Mouse (Mus musculus): ENCODE data around the gene Adcy6. TPM values are rescaled to one million over a fixed set of nuclear protein-coding genes. Genes with fewer than 3 reads are reported as not detected.

Gene Adcy6
- polyA plus RNA-seq, 1 experiment from 2014 or later, result 6.2 TPM

GRCm38 (mm10) chr15:98636517-98636916, 26.6 kb upstream of the Adcy6 start:
- WGBS (ENCODE audit: insufficient replicate concordance), result 36% methylated on average over 5 of the region's 5 CpGs
- Histone ChIP-seq H3K27me3 (peaks cover 99% of the 10 kb centered on the region), H3K4me1 (replicated peaks) (peaks cover 31% of the 10 kb centered on the region), H3K36me3 (no peaks in the 10 kb centered on the region), H3K4me2 (no peak overlapping the region), H3K9me3 (replicated peaks) (no peaks in the 10 kb centered on the region), H3K4me3 (replicated peaks) (no peak overlapping the region), H3K9ac (no peak overlapping the region), H3K27ac (no peak overlapping the region)
- DNase-seq (no peak), ATAC-seq (ENCODE audit: low read depth) (no peak)

DNA sequence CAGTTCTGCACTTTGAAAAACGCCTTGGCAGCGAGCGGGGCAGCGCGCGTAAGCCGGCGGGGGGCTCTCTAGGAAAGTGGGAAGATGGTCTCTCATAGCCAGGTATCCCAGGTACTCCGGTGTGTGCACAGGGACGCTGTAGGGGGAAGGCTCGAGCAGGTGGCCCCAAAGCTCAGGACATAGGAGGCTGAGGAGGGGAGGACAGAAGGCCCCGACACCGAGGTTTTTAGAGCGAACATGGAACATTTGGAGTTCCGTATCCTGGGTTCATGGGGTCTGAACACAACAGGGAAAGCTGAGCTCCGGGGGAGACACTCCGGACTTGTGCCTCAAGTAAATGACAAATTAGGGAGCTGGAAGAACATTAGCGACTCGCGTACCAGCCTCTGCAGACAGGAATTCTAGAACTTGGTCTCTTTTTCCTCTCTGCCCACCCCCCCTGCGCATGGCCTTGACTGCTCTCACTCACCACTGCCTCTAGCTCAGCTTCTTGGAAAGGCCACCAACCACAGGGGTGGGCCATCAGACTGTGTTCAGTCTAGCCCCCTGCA, 25.5 kb upstream of the Adcy6 start:
- Histone ChIP-seq H3K4me2 (peak overlapping the region; percentile 85), H3K27me3 (peaks cover 99% of the 10 kb centered on the region), H3K4me1 (replicated peaks) (peaks cover 33% of the 10 kb centered on the region), H3K27ac (no peak overlapping the region), H3K9ac (peak overlapping the region; percentile 55), H3K9me3 (replicated peaks) (no peaks in the 10 kb centered on the region), H3K4me3 (replicated peaks) (peak overlapping the region; percentile 65), H3K36me3 (no peaks in the 10 kb centered on the region)
- no peak for ATAC-seq (ENCODE audit: low read depth)
- 3% methylated on average over 21 of the region's 21 CpGs for WGBS (ENCODE audit: insufficient replicate concordance)
- no peak for DNase-seq

- peak; percentile 37 for DNase-seq
- ATAC-seq (ENCODE audit: low read depth), result peak; percentile 37; the same call in 1 of the 2 replicates
- Histone ChIP-seq H3K36me3 (no peaks in the 10 kb centered on the region), H3K4me3 (replicated peaks) (peak overlapping the region; percentile 65), H3K4me1 (replicated peaks) (peaks cover 37% of the 10 kb centered on the region), H3K9me3 (replicated peaks) (no peaks in the 10 kb centered on the region), H3K27ac (no peak overlapping the region), H3K9ac (peak overlapping the region; percentile 55), H3K4me2 (peak overlapping the region; percentile 85), H3K27me3 (peaks cover 99% of the 10 kb centered on the region)
- under 1% methylated on average over 56 of the region's 65 CpGs for WGBS (ENCODE audit: insufficient replicate concordance)
Measured at GRCm38 (mm10) chr15:98634541-98635081, 24.7 kb upstream of the Adcy6 start.

DNA sequence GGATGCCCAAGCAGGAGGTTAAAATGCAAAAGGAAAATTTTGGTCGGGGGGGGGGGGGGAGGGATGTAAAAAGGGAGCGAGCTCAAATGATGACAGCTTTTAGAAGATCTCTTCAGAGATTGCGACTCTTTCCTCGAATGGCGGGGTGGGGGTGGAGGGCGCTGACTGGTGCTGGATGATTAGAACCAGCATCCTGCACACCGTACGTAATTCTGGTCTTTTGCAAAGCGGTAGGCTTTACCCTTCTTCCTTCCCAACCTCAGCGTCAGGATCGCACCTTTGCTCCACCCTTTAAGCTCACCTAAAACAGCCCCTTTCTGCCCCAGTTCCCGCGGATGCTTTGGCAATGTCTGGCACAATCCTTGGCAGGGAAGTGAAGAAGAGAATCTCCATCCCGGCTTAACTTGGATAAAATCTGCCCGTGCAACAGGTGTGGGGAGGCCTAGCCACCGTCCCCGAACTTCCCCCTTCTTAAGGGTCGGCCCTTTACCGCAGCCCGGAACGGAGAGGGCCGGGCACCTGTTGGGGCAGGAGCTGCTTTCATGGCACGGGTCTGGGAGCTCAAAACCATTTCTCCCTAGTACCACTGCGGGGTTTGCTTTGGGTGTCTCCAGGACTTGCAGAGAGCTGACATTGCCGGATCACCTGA, 24.1 kb upstream of the Adcy6 start:
- DNase-seq (no peak), ATAC-seq (ENCODE audit: low read depth) (no peak)
- Histone ChIP-seq H3K9ac (0 out of 2 replicates have a peak overlapping the region, but pooled peaks have one; percentile 55), H3K27ac (no peak overlapping the region), H3K36me3 (no peaks in the 10 kb centered on the region), H3K4me2 (peak overlapping the region; percentile 85), H3K27me3 (peaks cover 99% of the 10 kb centered on the region), H3K9me3 (replicated peaks) (no peaks in the 10 kb centered on the region), H3K4me1 (replicated peaks) (peaks cover 42% of the 10 kb centered on the region), H3K4me3 (replicated peaks) (peak overlapping the region; percentile 65)
- 2% methylated on average over 25 of the region's 25 CpGs for WGBS (ENCODE audit: insufficient replicate concordance)

DNA sequence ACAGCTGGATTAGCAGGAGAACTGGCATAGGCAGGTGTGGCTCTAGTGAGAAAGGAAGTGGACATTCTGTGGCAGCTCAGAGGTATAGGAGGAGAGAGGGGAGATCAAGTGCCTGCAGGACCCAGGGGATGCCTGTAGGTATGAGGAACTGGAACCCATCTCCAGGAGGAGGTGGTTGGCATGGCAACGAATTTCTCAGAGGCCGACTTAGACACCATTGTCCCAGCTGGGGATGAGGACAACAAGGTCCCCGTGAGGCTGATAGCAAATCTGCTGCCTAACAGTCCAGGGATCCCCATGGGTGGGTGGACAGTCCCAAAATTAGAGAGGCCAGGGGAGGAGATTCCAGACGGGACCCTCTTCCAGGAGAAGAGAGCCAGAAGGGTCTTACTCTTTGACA, 23.0 kb upstream of the Adcy6 start:
- no peak overlapping the region; the same call in 1 of the 2 replicates for H3K4me3 ChIP-seq (replicated peaks)
- no peak for ATAC-seq (ENCODE audit: low read depth)
- H3K4me2 ChIP-seq, result peak overlapping the region; percentile 43; the same call in 1 of the 2 replicates
- no peaks in the 10 kb centered on the region for H3K36me3 ChIP-seq
- no peak overlapping the region for H3K27ac ChIP-seq
- H3K4me1 ChIP-seq (replicated peaks), result peaks cover 47% of the 10 kb centered on the region
- peaks cover 100% of the 10 kb centered on the region for H3K27me3 ChIP-seq
- 0% methylated on average over 4 of the region's 4 CpGs for WGBS (ENCODE audit: insufficient replicate concordance)
- no peaks in the 10 kb centered on the region for H3K9me3 ChIP-seq (replicated peaks)
- H3K9ac ChIP-seq, result no peak overlapping the region
- DNase-seq, result no peak

- Histone ChIP-seq H3K4me2 (peak overlapping the region; percentile 43), H3K4me3 (replicated peaks) (peak overlapping the region; percentile 34), H3K4me1 (replicated peaks) (peaks cover 47% of the 10 kb centered on the region), H3K36me3 (no peaks in the 10 kb centered on the region), H3K27me3 (peaks cover 100% of the 10 kb centered on the region), H3K9me3 (replicated peaks) (no peaks in the 10 kb centered on the region), H3K27ac (no peak overlapping the region), H3K9ac (peak overlapping the region; percentile 26; the same call in 1 of the 2 replicates)
- ATAC-seq (ENCODE audit: low read depth) (0 out of 2 replicates have a peak, but pooled peaks have one; percentile 30), DNase-seq (no peak)
- WGBS (ENCODE audit: insufficient replicate concordance), result 1% methylated on average over 25 of the region's 25 CpGs
Measured at GRCm38 (mm10) chr15:98632107-98632744, 22.4 kb upstream of the Adcy6 start.

DNA sequence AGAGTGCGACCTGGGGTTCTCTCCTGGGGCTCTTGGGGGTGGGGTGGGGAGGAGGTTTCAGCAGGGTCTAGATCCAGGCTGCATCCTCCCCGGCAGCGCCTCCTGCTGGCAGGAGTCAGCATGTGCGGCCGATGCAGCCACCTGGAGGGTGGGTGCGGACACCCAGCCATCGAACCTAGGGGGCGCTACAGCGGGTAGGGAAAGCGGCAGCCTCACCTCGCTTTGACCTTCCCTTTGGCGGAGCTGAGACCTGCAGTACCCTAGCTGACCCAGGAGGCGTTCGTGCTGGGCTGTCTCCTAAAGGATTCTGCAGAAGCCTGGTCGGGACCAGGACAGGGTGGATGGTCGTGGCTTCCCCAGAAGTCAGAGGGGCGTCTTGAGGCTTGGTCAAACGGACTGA, 21.6 kb upstream of the Adcy6 start:
- Histone ChIP-seq H3K4me3 (replicated peaks) (0 out of 2 replicates have a peak overlapping the region, but pooled peaks have one; percentile 7), H3K9me3 (replicated peaks) (no peaks in the 10 kb centered on the region), H3K27me3 (peaks cover 100% of the 10 kb centered on the region), H3K27ac (no peak overlapping the region), H3K4me2 (peak overlapping the region; percentile 43), H3K4me1 (replicated peaks) (peaks cover 47% of the 10 kb centered on the region), H3K9ac (no peak overlapping the region), H3K36me3 (no peaks in the 10 kb centered on the region)
- peak; percentile 62 for DNase-seq
- ATAC-seq (ENCODE audit: low read depth), result 0 out of 2 replicates have a peak, but pooled peaks have one; percentile 22
- WGBS (ENCODE audit: insufficient replicate concordance), result under 1% methylated on average over 18 of the region's 18 CpGs

DNA sequence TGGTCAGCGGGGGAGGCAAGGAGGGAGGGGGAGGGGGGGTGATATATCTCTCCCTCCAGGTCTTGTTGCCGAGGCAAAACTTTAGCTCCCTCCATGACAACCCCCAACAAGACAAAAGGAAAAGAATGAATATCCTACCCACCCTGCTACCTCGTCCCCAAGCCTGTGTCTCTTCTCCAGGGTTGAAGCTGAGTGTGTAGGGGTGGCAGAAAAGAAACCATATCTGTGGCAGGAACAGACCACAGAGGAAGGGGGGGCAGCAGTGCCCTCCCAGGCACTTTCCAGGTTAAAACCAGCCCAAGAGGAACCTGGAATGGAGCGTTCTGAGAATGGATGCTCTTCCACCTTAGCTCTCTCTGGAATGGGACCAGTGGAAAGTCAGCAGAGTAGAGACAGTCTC, 20.7 kb upstream of the Adcy6 start, which contains the start of gene Cacnb3:
Cacnb3 (plus strand) TSS at position 301 of the 400 bp plus-strand sequence.
- H3K4me1 ChIP-seq (replicated peaks), result peaks cover 46% of the 10 kb centered on the region
- no peak within 1 kb of the TSS for H3K27ac ChIP-seq
- no peaks in the 10 kb centered on the region for H3K9me3 ChIP-seq (replicated peaks)
- H3K36me3 ChIP-seq, result no peaks in the 10 kb centered on the region
- no peak within 1 kb of the TSS for H3K9ac ChIP-seq
- DNase-seq (no peak), ATAC-seq (ENCODE audit: low read depth) (no peak)
- H3K4me2 ChIP-seq, result peak within 1 kb of the TSS; percentile 43
- WGBS (ENCODE audit: insufficient replicate concordance), result 21% methylated on average over 4 of the region's 4 CpGs
- H3K4me3 ChIP-seq (replicated peaks), result 0 out of 2 replicates have a peak within 1 kb of the TSS, but pooled peaks have one; percentile 7
- peaks cover 100% of the 10 kb centered on the region for H3K27me3 ChIP-seq

GRCm38 (mm10) chr15:98629464-98629863, 19.6 kb upstream of the Adcy6 start:
- Histone ChIP-seq H3K4me3 (replicated peaks) (no peak overlapping the region), H3K9me3 (replicated peaks) (no peaks in the 10 kb centered on the region), H3K4me2 (no peak overlapping the region), H3K4me1 (replicated peaks) (peaks cover 35% of the 10 kb centered on the region), H3K27ac (no peak overlapping the region), H3K27me3 (peaks cover 96% of the 10 kb centered on the region), H3K36me3 (no peaks in the 10 kb centered on the region), H3K9ac (no peak overlapping the region)
- DNase-seq, result no peak
- WGBS (ENCODE audit: insufficient replicate concordance), result 37% methylated on average over 6 of the region's 6 CpGs
- ATAC-seq (ENCODE audit: low read depth), result no peak

- Histone ChIP-seq H3K27me3 (peaks cover 95% of the 10 kb centered on the region), H3K4me2 (peak overlapping the region; percentile 4; the same call in 1 of the 2 replicates), H3K4me3 (replicated peaks) (no peak overlapping the region), H3K27ac (no peak overlapping the region), H3K9ac (0 out of 2 replicates have a peak overlapping the region, but pooled peaks have one; percentile 17), H3K9me3 (replicated peaks) (no peaks in the 10 kb centered on the region), H3K4me1 (replicated peaks) (peaks cover 28% of the 10 kb centered on the region), H3K36me3 (no peaks in the 10 kb centered on the region)
- WGBS (ENCODE audit: insufficient replicate concordance), result 15% methylated on average over 20 of the region's 20 CpGs
- ATAC-seq (ENCODE audit: low read depth) (no peak), DNase-seq (no peak)
Measured at GRCm38 (mm10) chr15:98628589-98629254, 18.8 kb upstream of the Adcy6 start.
